Mouse (Mus musculus): ENCODE measurements around the gene Ephb4.

DNA sequence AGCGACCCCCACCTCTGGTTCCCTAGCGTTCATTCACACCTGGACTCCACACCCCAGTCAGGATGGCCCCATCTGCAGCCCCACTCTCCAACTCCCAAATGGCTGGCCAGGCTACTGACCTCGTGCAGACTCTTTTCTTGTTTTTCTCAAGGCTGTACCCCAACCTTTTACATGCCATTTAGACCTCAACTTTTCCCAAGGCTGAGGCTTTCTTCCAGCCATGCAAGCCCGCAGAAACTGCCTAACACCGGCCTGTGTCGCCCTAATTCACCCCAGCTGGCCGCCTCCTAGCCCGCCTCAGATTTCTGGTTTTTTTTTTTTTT lies 1.1 kb downstream of the Ephb4 start:
- TF ChIP-seq CTCF (IDR thresholded peaks at IDR 0.05) (no peak), POLR2A (IDR thresholded peaks at IDR 0.05; ENCODE audit: insufficient read depth, low read depth, low read length) (no peak), EP300 (IDR thresholded peaks at IDR 0.05; ENCODE audit: insufficient read depth, low read depth, low read length) (no peak)
